Mouse (Mus musculus) hematopoietic multipotent progenitor cell, adult 10-12 weeks (in vitro differentiated cells): ENCODE measurements around the gene Parp11. TPM values are rescaled to one million over a fixed set of nuclear protein-coding genes. Genes with fewer than 3 reads are reported as not detected.

Source experiments
- polyA plus RNA-seq: library from polyadenylated mRNA; stranded (reverse); fragments of >175 nt; gene quantifications from 2 replicates; pipeline ENCODE4 v1.2.3, GENCODE M21; 2012; ENCODE audit warnings: low replicate concordance

The Parp11 gene
- 15.2 and 15.3 TPM in 2 replicates for polyA plus RNA-seq

GRCm38 (mm10) chr6:127446436-127446890 lies at the start of gene Parp11:
Parp11 (plus strand) TSS chr6:127446840.

Other genes with a start within 250 kb of the Parp11 start
- 2.0 and 3.4 TPM in 2 replicates for gene Cracr2a, start 114.5 kb downstream of the Parp11 start, polyA plus RNA-seq